In the genomic region with DNA sequence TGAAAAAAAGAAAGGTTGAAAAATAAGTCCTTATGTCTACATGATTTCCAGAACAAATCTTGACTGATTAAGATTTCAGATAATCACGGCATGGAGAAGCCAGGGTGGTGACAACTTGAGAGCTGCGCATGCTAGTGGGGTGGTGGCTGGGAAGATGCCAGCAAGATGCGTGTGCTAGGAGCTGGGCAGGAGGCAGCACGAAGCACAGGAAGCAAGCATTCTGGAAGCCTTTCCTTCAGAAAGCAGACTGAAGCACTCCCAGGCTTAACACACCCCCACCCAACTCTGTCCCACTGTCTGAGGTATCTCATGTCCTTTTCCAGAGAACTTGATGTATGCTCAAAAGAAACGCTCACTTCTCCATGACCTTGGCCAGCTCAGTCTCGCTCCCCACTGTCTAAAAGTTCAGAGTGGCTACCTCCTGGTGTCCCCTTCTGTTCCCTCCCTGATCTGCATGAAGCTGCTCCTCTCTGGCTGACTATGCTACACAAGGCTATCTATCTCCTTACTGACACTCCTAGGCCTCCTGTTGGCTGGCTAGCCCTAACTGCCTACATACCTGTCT, we compare ENCODE assay signal across 10 mouse cellular contexts. TPM values are rescaled to one million over a fixed set of nuclear protein-coding genes. Genes with fewer than 3 reads are reported as not detected.
A peak's percentile ranks its signal among the peaks of the same experiment; 100 is the strongest.
DNase-seq lines count a peak whose midpoint lies in the region.
"Had no signal": no experiment of that assay in that cellular context is flagged by ENCODE, and none has a peak within 500 bp of the region (broad histone marks: within the 10 kb centered on the region; RNA-seq: fewer than 3 reads in every experiment).

No protein-coding gene starts in this region.

- intact Hi-C loops in gastrocnemius, postnatal 14 days (cut with DNase I; ENCODE audit: low total_unique reads): no loop called here

- DNase-seq in adrenal gland, adult (ENCODE audit: inconsistent age in 2 of 2, low spot score in 1 of 2): peak; percentile 63 to 78
- DNase-seq in adrenal gland, postnatal 10 days: no peak
- DNase-seq in frontal cortex, postnatal 36 days (ENCODE audit: low spot score in 2 of 2): peak; percentile 41 to 45
- DNase-seq in frontal cortex, postnatal 25 days (ENCODE audit: low spot score in 2 of 2): no peak
- DNase-seq in layer of hippocampus, postnatal 36 days: peak; percentile 42 to 48
- DNase-seq in right cerebral cortex, postnatal 4 days: peak; percentile 34
- no peak for DNase-seq in gastrocnemius, adult 8-10 months (ENCODE audit: low spot score in 2 of 2)
- no peak for DNase-seq in gastrocnemius, postnatal 14 days
- DNase-seq: kidney, adult 11 months; liver, postnatal 0 days had no signal

RNA-seq across cellular contexts. Expression of a gene that starts 52.1 kb away (rescaled TPM):
- 10 to 100 TPM; 55.3 to 74.5 TPM for total RNA-seq in adrenal gland, postnatal 10 days (2021)
- total RNA-seq in layer of hippocampus, postnatal 36 days (2021): 100 to 1,000 TPM; 117 to 119 TPM
- total RNA-seq in gastrocnemius, adult 8-10 months (2022): 10 to 100 TPM; 47.2 to 89.1 (median 64.7) TPM
- total RNA-seq in gastrocnemius, postnatal 14 days (2021): 10 to 100 TPM; 38.8 to 40.8 TPM

Comparison
In these comparisons a context has a peak if more than half of its experiments do, and no peak if none do; other contexts are left out.
1. DNase-seq: peak in adrenal gland, adult (2 of 2), frontal cortex, postnatal 36 days (2 of 2), layer of hippocampus, postnatal 36 days (2 of 2) and right cerebral cortex, postnatal 4 days (single experiment); none in adrenal gland, postnatal 10 days (single experiment), frontal cortex, postnatal 25 days (0 of 2), gastrocnemius, adult 8-10 months (0 of 2) and gastrocnemius, postnatal 14 days (single experiment).